Mouse (Mus musculus) adrenal gland, postnatal 25 days (tissue): Measurements from ENCODE around the gene Il31ra. TPM values are rescaled to one million over a fixed set of nuclear protein-coding genes. Genes with fewer than 3 reads are reported as not detected.

Experiments
- DNase-seq: peaks from one replicate; pipeline ENCODE4 v3.0.0; 2021; ENCODE audit warnings: mixed read lengths
- total RNA-seq: library from RNA; stranded (reverse); gene quantifications from 2 replicates; pipeline ENCODE4 v1.2.3, GENCODE M21; 2021

Il31ra gene
- total RNA-seq, 1 experiment from 2014 or later: 0.15 TPM

DNA sequence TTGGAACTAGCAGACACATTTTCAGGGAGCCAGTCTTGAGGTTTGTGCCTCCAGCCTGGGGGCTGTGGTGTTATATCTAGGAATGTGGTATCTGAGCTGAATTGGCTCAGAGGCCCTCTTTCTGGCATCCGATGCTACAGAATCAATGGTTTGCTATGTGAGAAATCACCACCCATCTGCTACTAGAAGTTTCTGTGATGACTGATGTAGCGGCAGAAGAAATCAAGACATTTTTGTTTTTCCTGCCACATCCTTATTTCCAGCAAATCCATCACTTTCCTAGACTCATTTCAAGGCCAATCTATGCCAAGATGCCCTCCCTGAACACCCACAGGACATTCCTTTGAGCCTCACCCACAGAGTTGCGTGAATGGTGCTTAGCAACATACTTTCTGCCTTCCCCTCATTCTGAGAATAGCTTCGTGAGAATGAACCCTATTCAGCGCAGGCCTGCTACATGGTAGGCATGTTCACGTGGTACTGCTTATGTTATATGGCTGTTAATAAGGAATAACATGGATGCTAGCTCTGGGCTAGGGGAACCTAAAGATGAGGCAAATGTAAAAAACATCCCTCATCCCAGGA lies 33.5 kb downstream of the Il31ra start:
- no peak for DNase-seq

DNA sequence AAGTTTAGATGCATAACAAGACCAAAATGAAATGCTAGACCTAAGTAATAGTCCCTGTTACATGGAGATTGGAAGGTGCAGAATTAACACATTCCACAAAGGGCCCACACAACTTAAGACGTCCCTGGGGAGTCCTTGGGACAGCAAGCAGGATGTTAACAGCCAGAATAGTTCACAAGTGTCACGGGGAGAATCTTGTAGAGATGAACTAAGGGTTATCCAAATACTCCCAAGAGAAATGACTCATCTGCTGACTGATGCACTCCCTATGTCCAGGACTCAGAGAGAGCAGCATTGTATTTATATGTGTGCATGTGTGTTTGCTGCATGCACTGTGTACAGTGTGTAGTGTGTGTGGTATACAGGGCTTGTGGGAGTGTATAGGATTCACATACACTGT lies 37.7 kb downstream of the Il31ra start:
- DNase-seq: no peak

DNA sequence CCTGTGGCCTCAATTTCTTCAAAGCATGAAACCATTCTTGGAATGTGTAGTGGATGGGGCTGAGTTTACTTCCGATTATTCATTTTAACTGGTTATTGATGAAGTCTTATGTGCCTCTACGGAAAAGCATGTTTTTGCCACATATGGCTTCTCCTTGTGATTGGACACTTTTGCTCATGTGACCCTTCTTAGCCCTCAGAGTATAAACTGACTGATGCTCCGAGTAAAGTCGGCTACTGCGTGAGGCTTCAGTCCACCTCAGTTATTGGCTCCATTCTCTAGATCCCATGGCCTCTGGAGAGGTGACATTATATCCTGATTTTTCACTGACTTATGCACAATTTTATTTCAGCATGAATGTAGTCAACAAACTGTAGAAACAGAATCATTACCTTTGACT lies 40.9 kb downstream of the Il31ra start:
- no peak for DNase-seq

DNA sequence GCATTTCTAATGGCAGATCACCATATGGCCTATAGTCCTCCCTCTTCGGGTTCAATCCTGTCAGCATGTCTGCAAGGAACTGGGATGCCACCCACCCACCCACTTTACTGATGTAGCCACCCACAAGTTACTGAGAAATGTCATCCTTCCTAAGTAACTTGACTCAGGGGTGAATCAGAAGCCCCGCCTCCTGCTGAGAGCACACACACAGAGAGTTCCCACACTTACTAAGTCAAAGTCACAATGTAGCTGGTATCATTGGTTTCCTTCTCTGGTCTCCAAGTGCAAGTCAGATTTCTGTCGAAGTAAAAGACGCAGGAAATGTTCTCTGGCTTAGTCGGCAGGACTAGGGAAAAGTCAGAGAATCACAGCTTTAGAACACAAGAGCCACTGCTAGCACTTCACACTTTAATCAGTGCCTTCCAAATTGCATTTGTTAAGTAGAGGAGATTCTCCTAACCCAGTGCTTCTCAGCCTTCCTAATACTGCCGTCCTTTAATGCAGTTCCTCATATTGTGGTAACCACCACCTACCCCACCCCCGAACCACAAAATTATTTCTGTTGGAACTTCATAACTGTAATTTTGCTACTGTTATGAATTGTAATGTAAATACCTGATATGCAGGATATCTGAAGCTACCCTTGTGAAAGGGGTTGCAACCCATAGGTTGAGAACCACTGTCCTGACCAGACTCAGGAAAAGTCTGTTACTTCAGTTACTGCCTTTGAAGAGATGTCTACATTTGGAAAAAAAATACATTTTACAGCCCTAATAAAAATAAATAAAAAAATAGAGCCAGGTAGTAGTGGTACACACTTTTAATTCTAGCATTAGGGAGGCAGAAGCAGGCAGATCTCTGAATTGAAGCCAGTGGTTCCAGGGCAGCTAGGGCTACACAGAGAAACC lies 42.3 kb downstream of the Il31ra start:
- DNase-seq: no peak

DNA sequence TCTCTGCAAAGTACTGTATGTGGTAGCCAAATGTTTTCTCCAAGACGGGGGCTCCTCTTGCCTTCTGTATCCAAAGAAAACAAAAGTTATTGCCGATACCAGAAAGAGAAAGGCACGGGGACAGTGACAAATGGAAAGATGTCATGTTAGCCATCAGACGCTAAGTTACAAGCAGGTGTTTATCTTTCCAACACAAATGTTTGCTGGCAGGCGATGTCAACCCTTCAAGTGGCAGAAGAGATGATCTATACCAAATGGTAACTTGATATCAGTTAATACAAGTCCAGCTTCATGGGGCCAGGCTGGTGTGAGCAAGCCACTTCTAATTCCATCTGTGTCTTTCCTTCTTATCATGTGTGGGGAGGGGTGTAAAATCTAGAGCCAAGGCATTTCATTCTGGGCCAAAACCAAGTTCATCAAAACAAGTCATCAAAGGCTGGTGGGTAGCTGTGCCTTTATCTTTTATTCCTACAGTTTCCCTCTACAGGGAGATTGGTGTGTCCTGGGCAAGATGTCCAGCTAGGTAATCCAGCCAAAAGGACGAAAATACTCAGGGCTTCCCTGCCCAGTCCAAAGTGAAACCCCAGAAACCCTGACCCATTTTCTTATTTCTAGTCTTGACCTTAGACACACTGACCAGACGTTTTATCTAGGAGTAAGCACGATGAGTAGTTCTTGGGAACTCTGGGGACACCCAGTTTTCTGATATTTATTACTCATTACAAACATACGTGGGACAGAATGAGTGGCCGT lies 52.8 kb downstream of the Il31ra start:
- DNase-seq: no peak

DNA sequence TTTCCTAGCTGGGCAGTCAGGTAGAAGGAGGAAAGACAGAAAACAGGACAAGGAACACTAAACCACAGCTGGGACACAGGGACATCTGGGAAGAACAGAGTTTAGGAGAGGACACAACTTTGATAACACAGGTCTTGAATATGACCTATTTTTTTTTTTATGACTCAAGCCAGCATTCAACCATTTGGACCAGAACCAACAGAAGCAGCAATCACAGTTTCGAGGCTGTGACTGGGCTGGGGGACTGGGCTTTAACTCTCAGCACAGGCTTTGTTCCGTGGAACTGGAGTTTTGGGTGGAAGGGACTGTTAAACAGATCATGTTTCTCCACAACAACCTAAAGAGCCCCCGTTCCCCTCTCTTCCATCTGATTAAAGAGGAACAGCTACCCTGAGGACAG lies 53.5 kb downstream of the Il31ra start:
- no peak for DNase-seq

DNA sequence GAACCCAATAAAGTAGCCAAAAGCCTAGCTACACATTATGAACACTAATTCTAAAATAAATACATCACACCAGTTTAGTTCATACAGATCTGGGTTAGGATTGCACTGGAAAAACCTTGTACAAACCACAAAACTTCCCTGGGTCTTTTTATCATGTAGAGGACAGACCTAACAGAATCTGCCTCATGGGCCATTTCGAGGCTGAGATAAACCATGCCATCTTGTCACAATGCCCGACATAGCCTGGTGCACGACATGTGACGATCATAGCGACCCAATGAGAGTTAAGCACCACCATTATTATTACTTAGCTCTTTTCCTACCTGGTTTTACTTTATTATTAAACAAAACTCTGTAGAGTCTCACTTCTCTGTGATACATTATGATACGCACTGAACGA lies 57.1 kb downstream of the Il31ra start:
- DNase-seq: no peak

DNA sequence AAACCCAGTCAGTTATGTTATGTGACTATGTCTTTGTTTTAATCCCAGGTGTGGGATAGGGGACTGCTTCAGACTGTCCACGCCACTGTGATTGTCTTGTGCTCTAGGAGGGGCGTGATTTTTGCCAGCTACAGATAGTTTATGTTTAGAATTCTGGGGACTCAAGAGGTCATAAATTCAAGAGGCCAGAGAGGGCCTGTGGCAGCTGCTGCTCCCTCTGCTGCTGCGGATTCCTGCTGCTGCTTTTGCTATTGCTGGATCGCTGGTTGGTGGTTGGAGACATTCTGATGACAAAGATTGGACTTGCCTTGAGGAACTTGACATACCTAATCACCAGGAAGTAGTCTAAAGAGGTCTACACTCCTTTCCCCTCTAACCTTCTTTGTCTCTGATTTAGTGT lies 57.5 kb downstream of the Il31ra start:
- no peak for DNase-seq

DNA sequence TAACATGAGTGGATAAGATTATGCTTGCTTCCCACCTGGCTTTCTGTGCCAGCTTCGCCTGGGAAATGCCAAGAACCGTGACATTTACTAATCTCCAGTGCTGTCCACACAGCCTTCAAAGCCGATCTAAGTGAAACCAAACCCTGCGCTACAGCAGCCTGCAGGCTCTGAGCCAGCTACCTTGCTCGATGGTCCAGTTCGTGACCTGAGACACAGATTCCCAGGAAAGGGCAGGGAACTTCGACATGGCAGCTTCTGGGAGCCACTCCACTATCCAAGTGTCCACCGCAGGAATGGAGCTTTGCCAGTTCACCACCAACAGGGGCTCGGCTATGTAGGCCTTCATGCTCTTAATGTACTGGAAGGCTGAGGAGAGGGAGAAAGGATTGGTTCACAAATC lies 60.6 kb downstream of the Il31ra start:
- DNase-seq: peak; percentile 43

DNA sequence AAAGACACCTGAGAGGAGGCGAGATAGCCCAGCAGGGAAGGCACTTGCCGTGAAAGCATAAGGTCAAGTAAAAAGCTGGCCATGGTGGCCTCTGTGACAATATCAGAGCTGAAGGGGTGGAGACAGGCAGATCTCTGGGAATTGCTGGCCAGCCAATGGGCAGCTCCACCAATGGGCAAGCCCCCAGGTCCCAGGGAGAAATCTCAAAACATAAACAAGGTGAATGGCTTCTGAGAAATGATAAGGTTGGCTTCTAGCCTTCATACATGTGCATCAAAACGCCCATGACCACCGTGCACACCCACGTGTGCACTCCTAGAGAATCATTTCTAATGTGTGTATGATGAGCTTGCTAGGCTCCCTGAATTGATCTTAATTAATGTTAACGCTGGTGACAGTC lies 61.9 kb downstream of the Il31ra start:
- DNase-seq: no peak

DNA sequence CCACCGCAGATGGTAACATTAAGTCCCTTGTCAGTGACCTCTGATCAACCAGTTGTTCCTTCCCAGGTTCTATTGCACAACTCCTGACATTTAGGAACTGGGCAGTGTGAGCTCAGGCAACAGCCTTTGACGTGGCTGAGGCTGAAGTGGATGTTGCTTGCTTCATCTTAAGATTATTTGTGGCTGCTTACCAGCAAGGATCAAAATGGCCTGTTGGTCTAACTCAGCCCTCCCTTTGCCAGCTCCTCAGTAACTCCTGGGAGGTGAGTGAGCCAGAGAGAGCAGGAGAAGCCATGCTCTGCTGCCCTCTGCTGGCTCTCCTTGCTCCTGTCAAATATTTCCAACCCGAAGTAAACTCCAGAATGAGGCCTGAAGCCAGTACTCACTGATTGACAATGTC lies 64.3 kb downstream of the Il31ra start:
- peak; percentile 78 for DNase-seq

DNA sequence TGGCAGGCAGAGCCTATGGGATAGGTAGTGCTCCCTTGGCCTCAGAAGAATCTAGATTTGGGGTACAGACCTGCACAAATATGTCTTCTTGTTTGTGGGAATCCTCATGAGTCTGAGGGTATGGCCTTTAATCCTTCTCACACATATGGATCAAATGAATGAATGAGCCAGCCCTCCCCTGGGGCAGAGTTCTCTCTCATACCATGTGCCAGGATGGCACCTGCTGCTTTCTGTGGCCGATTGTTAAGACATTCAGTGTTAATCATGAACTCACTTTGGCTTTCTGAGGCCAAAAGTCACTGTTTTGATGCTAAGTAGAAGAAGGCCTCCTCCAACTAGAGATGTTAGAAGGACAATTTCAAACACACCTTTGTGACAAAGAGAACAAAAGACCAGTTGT lies 67.0 kb downstream of the Il31ra start:
- DNase-seq: no peak

DNA sequence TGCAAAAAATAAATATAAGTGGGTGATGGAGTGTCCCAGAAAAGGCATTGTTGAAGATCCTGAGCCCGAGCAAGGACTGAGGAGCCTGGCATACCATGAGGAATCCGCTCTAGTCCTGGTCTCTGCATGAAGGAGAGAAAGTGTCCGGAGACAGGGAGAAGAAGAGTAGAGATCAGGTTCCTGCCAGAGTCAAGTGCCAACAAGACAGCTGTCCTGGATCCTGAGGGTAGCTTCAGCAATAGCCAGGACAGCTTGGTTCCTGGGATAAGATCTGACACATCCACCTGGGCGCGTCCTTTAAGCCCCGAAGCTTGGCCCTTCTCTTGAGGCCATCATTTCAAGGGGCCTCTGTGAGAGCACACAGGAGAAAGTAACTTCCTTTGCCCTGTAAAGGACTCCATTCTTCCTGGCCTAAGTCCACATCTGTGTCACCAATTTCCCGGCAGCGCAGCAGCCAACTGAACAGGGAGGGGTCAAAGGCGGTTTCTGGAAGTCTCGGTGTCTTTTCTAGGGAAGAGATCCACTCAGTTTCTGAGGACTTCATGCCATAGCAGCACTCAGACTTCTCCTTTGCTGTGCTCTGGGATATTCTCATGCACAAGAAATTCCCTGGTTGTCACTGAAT lies 70.7 kb downstream of the Il31ra start:
- no peak for DNase-seq

DNA sequence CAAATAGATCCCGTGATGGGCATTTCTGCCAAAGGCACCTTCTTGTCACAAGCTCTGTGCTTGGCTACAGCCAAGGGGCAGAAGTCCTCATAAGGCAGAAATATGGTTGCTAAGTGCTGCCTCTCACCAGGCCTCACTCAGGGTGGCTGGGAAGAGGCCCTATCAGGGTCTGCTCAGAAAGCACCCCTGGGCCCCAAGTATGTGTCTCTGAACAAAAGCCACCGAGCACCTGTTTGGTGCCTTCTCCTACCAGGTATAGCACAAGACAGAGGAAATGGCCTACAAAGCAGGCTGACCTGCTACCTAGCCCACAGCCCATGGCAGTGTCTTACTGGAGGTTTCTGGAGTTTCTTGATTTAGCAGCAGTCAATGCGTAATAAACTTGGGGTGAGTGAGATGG lies 71.3 kb downstream of the Il31ra start:
- no peak for DNase-seq

DNA sequence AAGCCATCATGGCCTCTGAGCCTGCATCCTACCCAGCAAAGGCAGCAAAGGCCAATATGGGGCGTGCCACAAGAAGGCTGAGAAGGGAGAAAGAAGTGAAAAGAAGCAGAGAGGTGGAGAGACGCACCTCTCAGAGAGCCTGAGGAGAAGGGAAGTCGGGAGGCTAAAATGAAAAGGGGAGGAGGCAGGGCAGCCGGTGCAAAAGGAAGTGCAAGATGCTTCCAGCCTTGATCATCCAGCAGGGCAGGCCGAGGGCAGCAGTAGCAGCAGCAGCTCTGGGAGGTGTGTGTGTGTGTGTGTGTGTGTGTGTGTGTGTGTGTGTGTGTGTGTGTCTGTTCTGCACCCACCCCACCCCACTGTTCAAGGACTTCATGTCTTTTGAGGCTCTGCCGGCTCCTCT lies 71.9 kb downstream of the Il31ra start:
- no peak for DNase-seq

DNA sequence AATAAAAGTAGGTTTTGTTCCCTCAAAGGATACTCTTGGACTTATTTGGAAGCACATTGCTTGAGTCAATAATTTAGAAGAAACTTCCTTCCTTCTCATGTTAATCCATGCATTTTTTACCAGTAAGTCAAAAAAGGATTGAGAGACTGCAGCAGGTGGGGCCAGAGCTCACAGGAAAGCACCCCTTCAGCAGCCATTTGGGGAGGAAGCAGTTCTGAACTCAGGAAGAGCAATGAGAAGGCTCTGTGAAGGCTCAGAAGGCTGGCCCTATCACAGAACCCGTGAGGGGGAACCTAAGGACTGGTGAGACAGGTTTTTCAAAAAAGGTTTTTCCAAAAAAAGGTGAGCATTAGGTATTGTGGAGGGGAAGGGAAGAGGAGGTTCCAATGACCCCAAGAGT lies 79.6 kb downstream of the Il31ra start:
- DNase-seq: no peak

DNA sequence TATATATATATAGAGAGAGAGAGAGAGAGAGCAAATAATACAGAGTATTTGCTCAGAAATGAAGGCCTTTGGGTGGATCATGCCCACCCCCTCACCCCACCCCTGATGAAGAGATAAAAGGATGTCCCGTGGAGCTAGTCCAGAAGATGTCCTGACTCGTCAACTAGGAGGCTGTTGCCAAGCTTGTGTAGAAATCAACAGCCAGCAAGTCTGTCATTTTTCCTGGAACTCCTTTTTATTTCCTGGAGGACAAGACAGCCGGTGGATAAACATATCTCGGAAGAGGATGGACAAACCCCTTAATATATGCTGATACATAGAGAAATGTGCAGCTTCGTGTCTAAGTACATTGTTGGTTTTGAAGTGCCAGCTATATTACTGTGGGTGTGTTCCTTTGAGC lies 81.3 kb downstream of the Il31ra start:
- no peak for DNase-seq

DNA sequence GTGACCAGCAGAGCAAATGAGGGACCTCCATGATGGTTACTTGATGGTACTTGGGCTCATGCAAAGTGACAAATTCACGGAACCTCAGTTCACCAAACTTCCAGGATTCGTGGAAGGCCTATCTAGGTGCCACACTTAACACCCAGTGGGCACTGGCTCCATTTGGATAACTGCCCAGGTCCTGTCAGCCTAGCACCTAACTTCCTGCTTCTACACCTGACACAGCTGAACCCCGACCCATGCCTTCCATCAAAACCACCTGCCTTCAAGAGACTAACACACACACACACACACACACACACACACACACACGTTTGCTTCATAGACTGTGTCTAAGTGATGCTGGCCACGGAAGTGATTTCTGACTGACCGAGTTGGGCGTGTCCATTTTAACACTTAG lies 82.3 kb downstream of the Il31ra start:
- no peak for DNase-seq

DNA sequence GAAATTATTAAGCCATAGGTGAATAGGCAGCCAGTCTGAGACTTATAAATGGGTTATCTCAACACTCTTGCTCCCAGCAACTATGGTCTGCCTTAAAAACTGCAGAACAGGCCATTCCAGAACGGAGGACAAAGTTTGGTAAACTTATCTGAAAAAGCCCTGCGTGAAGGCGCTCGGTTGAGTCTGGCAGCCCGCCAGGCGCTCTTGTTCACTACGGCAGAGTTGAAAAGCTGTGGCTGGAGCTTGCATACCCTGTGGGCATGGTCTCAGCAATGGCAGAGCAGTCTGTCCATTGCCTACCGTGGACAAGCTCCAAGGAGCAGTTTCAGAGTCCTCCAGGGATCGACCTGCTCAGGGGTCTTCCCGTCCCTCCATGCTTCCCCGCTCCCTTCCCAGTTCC lies 82.9 kb downstream of the Il31ra start:
- peak; percentile 69 for DNase-seq

DNA sequence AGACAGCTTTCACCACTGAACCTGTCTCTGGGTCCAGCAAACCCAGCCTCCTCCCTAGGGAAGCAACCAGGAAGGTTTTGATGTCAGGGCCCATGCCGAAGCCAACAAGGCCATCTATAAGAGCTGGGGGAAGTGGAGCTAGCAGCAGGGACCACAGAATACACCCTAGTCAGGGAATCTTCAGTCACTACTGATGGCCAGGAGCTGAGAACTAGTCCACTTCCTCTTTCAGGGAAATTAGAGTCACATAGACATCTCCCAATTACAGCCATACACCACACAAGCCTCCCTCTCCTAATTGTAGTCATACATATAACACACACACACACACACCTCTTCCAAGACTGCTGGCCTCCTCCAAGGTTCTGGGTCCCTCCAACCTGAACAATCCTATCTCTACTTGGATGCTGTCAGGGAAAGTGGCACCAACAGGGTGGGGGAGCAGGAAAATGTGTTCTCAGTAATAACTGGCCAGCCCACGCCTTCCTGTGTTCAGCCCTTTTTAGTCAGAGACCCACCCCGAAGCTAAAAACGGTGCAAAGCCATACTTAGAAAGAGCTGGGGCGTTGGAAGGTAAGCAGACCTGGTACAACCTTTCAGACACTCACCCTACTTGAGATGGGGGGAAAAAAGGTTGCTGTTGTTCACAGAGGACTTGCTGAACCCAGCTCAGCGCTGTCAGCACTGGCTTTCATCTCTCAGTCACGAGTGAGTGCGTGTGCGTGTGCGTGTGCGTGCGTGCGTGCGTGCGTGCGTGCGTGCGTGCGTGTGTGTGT lies 83.5 kb downstream of the Il31ra start:
- DNase-seq: no peak

DNA sequence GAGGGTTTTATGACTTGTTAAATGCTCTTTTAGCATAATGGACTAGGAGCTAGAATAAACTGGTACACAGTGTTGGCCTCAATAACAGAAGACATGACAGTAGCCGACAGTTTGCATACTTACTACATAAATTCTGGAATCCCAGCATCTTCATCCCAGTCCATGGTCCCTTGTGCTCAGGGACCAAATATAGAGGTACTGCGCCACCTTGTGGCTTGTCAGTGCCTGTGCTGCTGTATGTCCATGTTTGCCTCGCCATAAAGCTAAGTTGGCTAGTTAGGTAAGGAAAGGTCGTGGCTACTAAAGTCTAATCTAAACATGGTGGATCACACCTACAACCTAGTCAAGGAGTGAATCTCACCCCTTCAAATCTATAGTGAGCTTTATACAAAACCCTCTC lies 84.7 kb downstream of the Il31ra start:
- peak; percentile 69 for DNase-seq

DNA sequence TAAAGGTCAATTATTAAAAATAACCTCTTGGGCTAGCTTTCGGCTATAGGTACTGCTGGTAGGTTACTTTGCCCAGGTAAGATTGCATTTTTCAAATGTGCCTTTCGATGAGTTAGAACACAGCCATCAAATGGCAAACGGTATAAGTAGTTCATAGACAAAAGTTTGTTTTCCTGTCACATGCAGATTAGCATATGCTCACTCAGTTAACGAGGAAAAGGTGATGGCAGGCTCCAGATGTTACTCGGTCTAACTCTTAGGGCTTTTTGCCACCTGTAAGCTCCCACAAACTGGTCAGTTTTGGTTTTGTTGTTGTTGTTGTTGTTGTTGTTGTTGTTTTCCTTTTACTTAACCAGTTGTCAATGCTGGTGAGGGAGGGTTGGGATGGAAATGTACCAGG lies 85.7 kb downstream of the Il31ra start:
- DNase-seq: no peak
